Mouse (Mus musculus) kidney, postnatal 0 days (tissue): Measurements from ENCODE around the gene Slc15a5. TPM values are rescaled to one million over a fixed set of nuclear protein-coding genes. Genes with fewer than 3 reads are reported as not detected.

Experiments
- ATAC-seq: fragments of 200-750 bp; cut with Nextera tagmentation; replicated peaks from 2 replicates; pipeline ENCODE4 v1.8.0; 2017; ENCODE audit warnings: low read depth, moderate number of reproducible peaks, moderate TSS enrichment, moderate library complexity; ENCODE audit not compliant: low FRiP score
- DNase-seq: peaks from one replicate; pipeline ENCODE4 v3.0.0-alpha.2; 2016; ENCODE audit warnings: low spot score
- H3K27ac ChIP-seq: fragments of 300-500 bp; sonication (generic); 2 replicates; pipeline ENCODE4 v1.5.1; 2014; ENCODE audit warnings: mild to moderate bottlenecking
- H3K27me3 ChIP-seq: fragments of 300-500 bp; sonication (generic); 2 replicates; pipeline ENCODE4 v1.6.1; 2014; ENCODE audit warnings: low read length, mixed read lengths; ENCODE audit not compliant: insufficient read depth
- H3K36me3 ChIP-seq: fragments of 300-500 bp; sonication (generic); 2 replicates; pipeline ENCODE4 v1.6.1; 2014; ENCODE audit warnings: low read length, mixed read lengths; ENCODE audit not compliant: insufficient read depth
- H3K4me1 ChIP-seq: fragments of 300-500 bp; sonication (generic); replicated peaks from 2 replicates; pipeline ENCODE4 v1.6.1; 2014; ENCODE audit warnings: antibody characterized with exemption, low read length, mixed read lengths; ENCODE audit not compliant: insufficient read depth
- H3K4me2 ChIP-seq: fragments of 300-500 bp; sonication (generic); 2 replicates; pipeline ENCODE4 v1.6.1; 2014; ENCODE audit warnings: mild to moderate bottlenecking, low read length, moderate library complexity, mixed read lengths
- H3K4me3 ChIP-seq: fragments of 300-500 bp; sonication (generic); replicated peaks from 2 replicates; pipeline ENCODE4 v1.5.1; 2014; ENCODE audit warnings: low read depth, low read length
- H3K9ac ChIP-seq: fragments of 300-500 bp; sonication (generic); 2 replicates; pipeline ENCODE4 v1.6.1; 2014; ENCODE audit warnings: low read depth, low read length
- H3K9me3 ChIP-seq: fragments of 300-500 bp; sonication (generic); replicated peaks from 2 replicates; pipeline ENCODE4 v1.6.1; 2016; ENCODE audit warnings: low read length, inconsistent platforms, mixed read lengths
- CTCF ChIP-seq: IDR thresholded peaks from 2 replicates; pipeline ENCODE4 v1.5.1; 2016; ENCODE audit warnings: antibody characterized with exemption, low read depth, mild to moderate bottlenecking, moderate library complexity
- WGBS: fragments of 180-500 bp; shearing (Covaris S2); extraction: QIAGEN DNeasy Blood & Tissue Kit; methylation state at CpG from one replicate; pipeline ENCODE4 v1.1.7; 2014; 5-methylcytosine and 5-hydroxymethylcytosine counted together
- polyA plus RNA-seq: library from polyadenylated mRNA; unstranded; fragments of >200 nt; fragmentation: Nextera tagmentation; extraction: Ambion mirVana; gene quantifications from 2 replicates; pipeline ENCODE4 v1.2.1, GENCODE M21; 2015

Gene Slc15a5
- polyA plus RNA-seq, 1 experiment from 2014 or later = 0.13 TPM

DNA sequence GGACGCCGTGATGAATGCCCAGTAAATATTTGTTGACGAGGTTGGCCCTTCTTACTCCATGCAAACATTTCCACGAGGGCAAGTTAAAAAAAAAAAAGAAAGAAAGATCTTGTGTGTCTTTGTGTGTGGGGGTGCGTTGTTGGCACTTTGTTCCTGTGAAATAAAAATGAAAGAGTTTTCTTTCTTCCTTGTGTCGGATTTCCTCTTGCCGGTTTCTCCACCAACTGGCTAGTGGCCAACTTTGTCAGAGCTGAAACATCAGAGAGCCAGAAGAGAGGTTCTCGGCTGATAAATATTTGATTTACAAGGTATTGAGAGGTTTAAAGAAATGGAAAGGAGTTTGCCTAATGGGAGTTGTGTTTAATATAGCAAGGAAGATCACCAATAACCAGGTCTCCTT, 144.4 kb downstream of the Slc15a5 start:
- H3K4me2 ChIP-seq = peak overlapping the region; percentile 18; the same call in 1 of the 2 replicates
- WGBS = 25% methylated on average over 8 of the region's 8 CpGs
- ATAC-seq = no peak
- TF ChIP-seq CTCF = no peak
- H3K4me1 ChIP-seq = no peaks in the 10 kb centered on the region
- no peak overlapping the region for H3K27ac ChIP-seq
- H3K27me3 ChIP-seq = no peaks in the 10 kb centered on the region
- H3K9ac ChIP-seq = no peak overlapping the region
- DNase-seq = peak; percentile 42
- no peaks in the 10 kb centered on the region for H3K36me3 ChIP-seq
- no peak overlapping the region for H3K4me3 ChIP-seq
- no peaks in the 10 kb centered on the region for H3K9me3 ChIP-seq

- 49% methylated on average over 3 of the region's 3 CpGs for WGBS
- H3K4me3 ChIP-seq = no peak overlapping the region
- ATAC-seq = 0 out of 2 replicates have a peak, but pooled peaks have one; percentile 46
- no peak overlapping the region for H3K27ac ChIP-seq
- peak overlapping the region; percentile 18; the same call in 1 of the 2 replicates for H3K4me2 ChIP-seq
- H3K27me3 ChIP-seq = no peaks in the 10 kb centered on the region
- no peaks in the 10 kb centered on the region for H3K9me3 ChIP-seq
- no peak overlapping the region for H3K9ac ChIP-seq
- TF ChIP-seq CTCF = no peak
- H3K36me3 ChIP-seq = no peaks in the 10 kb centered on the region
- DNase-seq = peak; percentile 28
- H3K4me1 ChIP-seq = no peaks in the 10 kb centered on the region
Measured at GRCm38 (mm10) chr6:137934545-137935298, 145.0 kb downstream of the Slc15a5 start.

Other genes with a start within 250 kb of the Slc15a5 start
- gene Mgst1, start 60.4 kb upstream of the Slc15a5 start, polyA plus RNA-seq = 394 and 439 TPM in 2 replicates